In the genomic region with DNA sequence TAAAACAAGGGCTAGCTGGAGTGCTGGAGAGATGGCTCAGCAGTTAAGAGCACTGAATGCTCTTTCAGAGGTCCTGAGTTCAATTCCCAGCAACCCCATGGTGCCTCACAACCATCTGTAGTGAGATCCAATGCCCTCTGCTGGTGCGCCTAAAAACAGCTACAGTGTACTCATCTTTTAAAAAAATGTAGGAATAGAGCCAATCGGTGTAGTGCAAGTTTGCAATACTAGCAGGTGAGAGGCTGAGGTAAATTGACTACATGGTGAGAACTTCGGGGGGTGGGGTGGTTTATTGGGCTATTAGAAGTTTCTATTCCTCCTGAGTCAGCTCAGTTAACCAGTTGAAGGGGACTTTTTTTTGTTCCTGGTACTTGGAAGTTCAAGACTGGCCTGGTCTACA, we compare ENCODE assay signal across 29 mouse cellular contexts. TPM values are rescaled to one million over a fixed set of nuclear protein-coding genes. Genes with fewer than 3 reads are reported as not detected.
A peak's percentile ranks its signal among the peaks of the same experiment; 100 is the strongest.
DNase-seq lines count a peak whose midpoint lies in the region; ATAC-seq and TF ChIP-seq lines count a peak whose summit lies in the region.
"Had no signal": no experiment of that assay in that cellular context is flagged by ENCODE, and none has a peak within 500 bp of the region (broad histone marks: within the 10 kb centered on the region; RNA-seq: fewer than 3 reads in every experiment).

No protein-coding gene starts in this region.

- H3K36me3 ChIP-seq in intestine, postnatal 0 days (ENCODE audit: control insufficient read depth, insufficient read depth), result no peaks in the 10 kb centered on the region
- no peaks in the 10 kb centered on the region for H3K36me3 ChIP-seq in intestine, embryonic 15.5 days
- no peaks in the 10 kb centered on the region for H3K36me3 ChIP-seq in ES-E14 (ENCODE audit: control insufficient read depth, insufficient read depth, low read length, poor library complexity, severe bottlenecking)
- H3K36me3 ChIP-seq in forebrain, embryonic 14.5 days (ENCODE audit: control insufficient read depth, insufficient read depth, low read length), result no peaks in the 10 kb centered on the region
- H3K36me3 ChIP-seq: embryonic facial prominence, embryonic 13.5 days; embryonic facial prominence, embryonic 15.5 days; forebrain, embryonic 10.5 days; forebrain, embryonic 12.5 days; forebrain, embryonic 15.5 days had no signal

- in situ Hi-C loops in ES-E14 (cut with MboI; ENCODE audit: low sequenced_read_pairs in 2 of 2, unreplicated experiment in 2 of 2), result no loop called here

- 0 out of 2 replicates have a peak, but pooled peaks cover 3% of the 10 kb centered on the region for H3K27me3 ChIP-seq in intestine, postnatal 0 days (replicated peaks; ENCODE audit: control insufficient read depth, insufficient read depth, low read length)
- H3K27me3 ChIP-seq in intestine, embryonic 15.5 days (replicated peaks), result no peaks in the 10 kb centered on the region
- no peaks in the 10 kb centered on the region for H3K27me3 ChIP-seq in forebrain, embryonic 14.5 days (replicated peaks; ENCODE audit: control insufficient read depth, insufficient read depth, low read length)
- H3K27me3 ChIP-seq: forebrain, embryonic 15.5 days; Patski had no signal

- H3K4me1 ChIP-seq in intestine, postnatal 0 days (replicated peaks; ENCODE audit: control insufficient read depth, insufficient read depth, low read length), result no peaks in the 10 kb centered on the region
- H3K4me1 ChIP-seq in intestine, embryonic 15.5 days (replicated peaks), result 0 out of 2 replicates have a peak, but pooled peaks cover 2% of the 10 kb centered on the region
- peaks cover 0 to 2% of the 10 kb centered on the region in 2 experiments; a peak in 1 of 4 replicates for H3K4me1 ChIP-seq in ES-E14 (ENCODE audit: control insufficient read depth in 2 of 2, insufficient read depth in 2 of 2, low read length in 2 of 2, poor library complexity in 1 of 2)
- H3K4me1 ChIP-seq in forebrain, embryonic 14.5 days (ENCODE audit: control insufficient read depth, insufficient read depth, low read length), result no peaks in the 10 kb centered on the region
- H3K4me1 ChIP-seq: embryonic facial prominence, embryonic 13.5 days; embryonic facial prominence, embryonic 15.5 days; forebrain, embryonic 15.5 days had no signal

- TF ChIP-seq CTCF in intestine, postnatal 0 days (IDR thresholded peaks at IDR 0.05; ENCODE audit: low read depth), result 0 out of 2 replicates have a peak, but pooled peaks have one; percentile 11
- TF ChIP-seq CTCF in layer of hippocampus, adult 2 months (conservative IDR thresholded peaks at IDR 0.05), result peak; percentile 24; the same call in 1 of the 2 replicates

- no peak overlapping the region for H3K27ac ChIP-seq in intestine, postnatal 0 days (ENCODE audit: low read depth, low read length)
- H3K27ac ChIP-seq in intestine, embryonic 15.5 days, result no peak overlapping the region
- H3K27ac ChIP-seq in layer of hippocampus, adult 2 months, result no peak overlapping the region
- no peak overlapping the region for H3K27ac ChIP-seq in ES-E14 (ENCODE audit: insufficient read depth, low read depth, low read length, poor library complexity, severe bottlenecking)
- H3K27ac ChIP-seq in forebrain, embryonic 14.5 days (ENCODE audit: low read depth, low read length), result no peak overlapping the region
- H3K27ac ChIP-seq: embryonic facial prominence, embryonic 13.5 days; embryonic facial prominence, embryonic 15.5 days; forebrain, embryonic 10.5 days; forebrain, embryonic 12.5 days; forebrain, embryonic 15.5 days had no signal

- H3K4me3 ChIP-seq in intestine, postnatal 0 days (ENCODE audit: low read depth, low read length), result no peak overlapping the region
- H3K4me3 ChIP-seq in intestine, embryonic 15.5 days (replicated peaks), result no peak overlapping the region
- H3K4me3 ChIP-seq in layer of hippocampus, adult 2 months, result no peak overlapping the region
- H3K4me3 ChIP-seq in ES-E14 (ENCODE audit: insufficient read depth in 1 of 2, low read depth in 1 of 2, low read length in 2 of 2, poor library complexity in 1 of 2, severe bottlenecking in 1 of 2), result no peak overlapping the region
- H3K4me3 ChIP-seq in forebrain, embryonic 14.5 days (ENCODE audit: low read depth, low read length), result no peak overlapping the region
- H3K4me3 ChIP-seq: embryonic facial prominence, embryonic 13.5 days; embryonic facial prominence, embryonic 15.5 days; erythroblast, embryonic 14.5 days; forebrain, embryonic 10.5 days; forebrain, embryonic 12.5 days; forebrain, embryonic 15.5 days had no signal

- no peak overlapping the region for H3K4me2 ChIP-seq in intestine, postnatal 0 days (replicated peaks; ENCODE audit: low read depth)
- no peak overlapping the region for H3K4me2 ChIP-seq in intestine, embryonic 15.5 days (replicated peaks)
- no peak overlapping the region for H3K4me2 ChIP-seq in forebrain, embryonic 14.5 days (ENCODE audit: low read length)
- H3K4me2 ChIP-seq: embryonic facial prominence, embryonic 13.5 days; embryonic facial prominence, embryonic 15.5 days; forebrain, embryonic 12.5 days; forebrain, embryonic 15.5 days had no signal

- WGBS in intestine, postnatal 0 days, result 74% methylated on average over 3 of the region's 3 CpGs
- WGBS in intestine, embryonic 15.5 days, result 73% methylated on average over 3 of the region's 3 CpGs
- 86% methylated on average over 3 of the region's 3 CpGs for WGBS in forebrain, embryonic 14.5 days

- no peak for DNase-seq in layer of hippocampus, adult 2 months (ENCODE audit: low spot score in 2 of 2)
- DNase-seq in layer of hippocampus, postnatal 25 days (ENCODE audit: extremely low spot score in 1 of 2, low spot score in 1 of 2), result no peak
- DNase-seq in A20 (ENCODE audit: low read depth, low spot score) (peak; percentile 52), ES-E14 (ENCODE audit: low read depth, low spot score) (no peak)
- DNase-seq in forebrain, embryonic 14.5 days (ENCODE audit: low spot score), result no peak
- DNase-seq in right cerebral cortex, adult 2 months (ENCODE audit: low spot score in 2 of 2), result no peak
- DNase-seq: adrenal gland, adult 8-10 months; adrenal gland, postnatal 14 days; adrenal gland, postnatal 36 days; cerebellum, adult 11-12 months; cerebellum, adult 2 months; cerebellum, adult 9-10 months; cerebellum, postnatal 14 days; cerebellum, postnatal 36 days; embryo, embryonic 11 days; forebrain, postnatal 0 days had no signal

- H3K9me3 ChIP-seq in intestine, postnatal 0 days (ENCODE audit: control insufficient read depth), result no peaks in the 10 kb centered on the region
- H3K9me3 ChIP-seq in intestine, embryonic 15.5 days, result no peaks in the 10 kb centered on the region; the same call in 1 of the 2 replicates
- no peaks in the 10 kb centered on the region for H3K9me3 ChIP-seq in ES-E14 (ENCODE audit: control insufficient read depth, insufficient read depth, low read depth, low read length)
- no peaks in the 10 kb centered on the region for H3K9me3 ChIP-seq in forebrain, embryonic 14.5 days (replicated peaks; ENCODE audit: control insufficient read depth, low read length)
- H3K9me3 ChIP-seq: embryonic facial prominence, embryonic 13.5 days; embryonic facial prominence, embryonic 15.5 days; forebrain, embryonic 10.5 days; forebrain, embryonic 12.5 days; forebrain, embryonic 15.5 days had no signal

- H3K9ac ChIP-seq in intestine, postnatal 0 days (ENCODE audit: low read depth, low read length), result no peak overlapping the region
- no peak overlapping the region for H3K9ac ChIP-seq in intestine, embryonic 15.5 days
- H3K9ac ChIP-seq in ES-E14 (ENCODE audit: insufficient read depth, low read depth, low read length, poor library complexity, severe bottlenecking), result no peak overlapping the region
- H3K9ac ChIP-seq in forebrain, embryonic 14.5 days (ENCODE audit: low read length), result no peak overlapping the region
- H3K9ac ChIP-seq: embryonic facial prominence, embryonic 13.5 days; embryonic facial prominence, embryonic 15.5 days; forebrain, embryonic 12.5 days; forebrain, embryonic 15.5 days; forebrain, postnatal 0 days had no signal

- no peak for ATAC-seq in intestine, postnatal 0 days
- no peak for ATAC-seq in intestine, embryonic 15.5 days
- ATAC-seq in forebrain, embryonic 14.5 days, result no peak
- ATAC-seq: activated CD4-positive, CD25-positive, alpha-beta regulatory T cell, adult 4 months; forebrain, embryonic 15.5 days; forebrain, postnatal 0 days; Patski had no signal

TF ChIP-seq in ES-E14, 5 proteins besides CTCF, POLR2A, EP300 and RAD21:
- TF ChIP-seq CHD2 (IDR thresholded peaks at IDR 0.05; ENCODE audit: low read depth, low read length) (no peak), ZNF384 (IDR thresholded peaks at IDR 0.05; ENCODE audit: low read depth, low read length) (peak; percentile 57; the same call in 1 of the 2 replicates)

RNA-seq across cellular contexts. Expression of a gene that starts 7.3 kb away (rescaled TPM):
- polyA plus RNA-seq in intestine, postnatal 0 days (2015; fragmentation: Nextera tagmentation; extraction: Ambion mirVana), result 37.5 and 41.7 TPM in 2 replicates
- polyA plus RNA-seq in intestine, embryonic 15.5 days (2015; fragmentation: Nextera tagmentation; extraction: Ambion mirVana), result 26.5 and 30.5 TPM in 2 replicates
- total RNA-seq in layer of hippocampus, adult 2 months (2021), result 1 to 10 TPM; 1.9 to 3.2 TPM
- total RNA-seq in layer of hippocampus, postnatal 25 days (2021), result 1 to 10 TPM; 1.9 to 3.1 TPM
- 1.9 and 3.1 TPM in 2 replicates for total RNA-seq in ES-E14 (2012; rRNA removed)
- polyA plus RNA-seq in forebrain, embryonic 14.5 days (2014; fragmentation: Nextera tagmentation; extraction: Ambion mirVana), result 2.2 and 2.3 TPM in 2 replicates
- total RNA-seq: common myeloid progenitor, adult 5-6 weeks had no signal
- polyA plus RNA-seq: activated CD4-positive, CD25-positive, alpha-beta regulatory T cell, adult 4 months had no signal

RNA-seq across cellular contexts. Expression of a gene that starts 21.2 kb away (rescaled TPM):
- polyA plus RNA-seq in intestine, postnatal 0 days (2015; fragmentation: Nextera tagmentation; extraction: Ambion mirVana), result not detected in 2 replicates
- 0.05 TPM in 1 of 2 replicates, not detected in the other for polyA plus RNA-seq in intestine, embryonic 15.5 days (2015; fragmentation: Nextera tagmentation; extraction: Ambion mirVana)
- 10 to 100 TPM; 26.5 to 33.1 TPM for total RNA-seq in layer of hippocampus, adult 2 months (2021)
- 10 to 100 TPM; 28.7 to 31.0 TPM for total RNA-seq in layer of hippocampus, postnatal 25 days (2021)
- total RNA-seq in ES-E14 (2012; rRNA removed), result 0.69 and 0.89 TPM in 2 replicates
- 1.8 and 4.8 TPM in 2 replicates for polyA plus RNA-seq in forebrain, embryonic 14.5 days (2014; fragmentation: Nextera tagmentation; extraction: Ambion mirVana)
- total RNA-seq: common myeloid progenitor, adult 5-6 weeks had no signal
- polyA plus RNA-seq: activated CD4-positive, CD25-positive, alpha-beta regulatory T cell, adult 4 months; C2C12; embryonic facial prominence, embryonic 11.5 days; erythroblast, embryonic 14.5 days; forebrain, embryonic 10.5 days; Patski had no signal

RNA-seq across cellular contexts. Expression of a gene that starts 49.0 kb away (rescaled TPM):
- polyA plus RNA-seq in intestine, postnatal 0 days (2015; fragmentation: Nextera tagmentation; extraction: Ambion mirVana), result 65.8 and 71.7 TPM in 2 replicates
- 35.9 and 36.1 TPM in 2 replicates for polyA plus RNA-seq in intestine, embryonic 15.5 days (2015; fragmentation: Nextera tagmentation; extraction: Ambion mirVana)
- total RNA-seq in layer of hippocampus, adult 2 months (2021), result 100 to 1,000 TPM; 245 to 254 TPM
- 100 to 1,000 TPM; 222 to 256 TPM for total RNA-seq in layer of hippocampus, postnatal 25 days (2021)
- total RNA-seq in ES-E14 (2012; rRNA removed), result 13.4 and 14.2 TPM in 2 replicates
- polyA plus RNA-seq in forebrain, embryonic 14.5 days (2014; fragmentation: Nextera tagmentation; extraction: Ambion mirVana), result 42.2 and 47.6 TPM in 2 replicates

RNA-seq across cellular contexts. Expression of a gene that starts 59.4 kb away (rescaled TPM):
- 34.7 and 35.0 TPM in 2 replicates for polyA plus RNA-seq in intestine, postnatal 0 days (2015; fragmentation: Nextera tagmentation; extraction: Ambion mirVana)
- 24.9 and 25.7 TPM in 2 replicates for polyA plus RNA-seq in intestine, embryonic 15.5 days (2015; fragmentation: Nextera tagmentation; extraction: Ambion mirVana)
- 10 to 100 TPM; 54.4 to 57.9 TPM for total RNA-seq in layer of hippocampus, adult 2 months (2021)
- 10 to 100 TPM; 57.7 to 57.8 TPM for total RNA-seq in layer of hippocampus, postnatal 25 days (2021)
- 58.4 and 62.3 TPM in 2 replicates for total RNA-seq in ES-E14 (2012; rRNA removed)
- 16.2 and 21.9 TPM in 2 replicates for polyA plus RNA-seq in forebrain, embryonic 14.5 days (2014; fragmentation: Nextera tagmentation; extraction: Ambion mirVana)

Comparison
In these comparisons a context has a peak if more than half of its experiments do, and no peak if none do; other contexts are left out.
1. RNA of a gene that starts 21.2 kb away (total RNA-seq): 26.5 to 33.1 TPM in layer of hippocampus, adult 2 months and 28.7 to 31.0 TPM in layer of hippocampus, postnatal 25 days; 0.69 to 0.89 TPM in ES-E14; every median in the first group is over 10 times any median in the second.
2. RNA of a gene that starts 49.0 kb away (total RNA-seq): 222 to 256 TPM in layer of hippocampus, postnatal 25 days and 245 to 254 TPM in layer of hippocampus, adult 2 months; 13.4 to 14.2 TPM in ES-E14; every median in the first group is over 10 times any median in the second.